Mouse (Mus musculus) megakaryocyte-erythroid progenitor cell, adult 5-6 weeks (primary cell): ENCODE results near the gene Dvl2. TPM values are rescaled to one million over a fixed set of nuclear protein-coding genes. Genes with fewer than 3 reads are reported as not detected.
A peak's percentile ranks its signal among the peaks of the same experiment; 100 is the strongest.
"Not testable (repeated sequence)": the region's sequence is repeated elsewhere in the genome, so short reads cannot be mapped to it uniquely, and the experiment has no call there.

Experiments
- ATAC-seq: replicated peaks from 2 replicates; pipeline ENCODE4 v1.8.0; 2016; ENCODE audit warnings: mild to moderate bottlenecking, inconsistent platforms; ENCODE audit not compliant: severe bottlenecking, poor library complexity, low FRiP score, low TSS enrichment
- total RNA-seq, 2 experiments: library from RNA; stranded (forward) in 1 of 2; stranded (reverse) in 1 of 2; fragments of 200-1000, 215-1000 nt in 1 of 2; fragments of >200 nt in 1 of 2; fragmentation: Nextera tagmentation in 1 of 2; gene quantifications; 2 replicates each; pipeline ENCODE4 v1.2.3; 2014 to 2017

Gene Dvl2
- total RNA-seq, 2 experiments from 2014 or later: 20.8 to 30.0 TPM

DNA sequence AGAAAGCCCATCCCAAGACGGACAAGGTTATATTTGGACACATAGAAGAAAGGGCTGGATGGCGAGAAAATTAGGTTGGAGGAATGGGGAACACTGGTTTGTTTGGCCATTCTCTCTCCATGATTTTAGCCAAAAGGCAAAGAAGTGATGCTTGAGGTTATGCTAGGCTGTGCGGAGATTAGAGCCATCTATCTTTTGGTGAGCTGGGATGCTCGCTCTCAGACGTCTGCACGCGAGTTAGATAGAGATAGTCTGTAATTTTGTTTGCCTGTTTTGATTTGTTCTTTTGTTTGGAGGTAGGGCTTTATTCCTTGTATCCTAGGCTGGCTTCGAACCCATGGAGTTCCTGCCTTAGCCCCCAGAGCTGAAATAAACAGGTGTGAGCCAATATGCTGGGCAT, 764 bp downstream of the Dvl2 start:
- no peak for ATAC-seq

DNA sequence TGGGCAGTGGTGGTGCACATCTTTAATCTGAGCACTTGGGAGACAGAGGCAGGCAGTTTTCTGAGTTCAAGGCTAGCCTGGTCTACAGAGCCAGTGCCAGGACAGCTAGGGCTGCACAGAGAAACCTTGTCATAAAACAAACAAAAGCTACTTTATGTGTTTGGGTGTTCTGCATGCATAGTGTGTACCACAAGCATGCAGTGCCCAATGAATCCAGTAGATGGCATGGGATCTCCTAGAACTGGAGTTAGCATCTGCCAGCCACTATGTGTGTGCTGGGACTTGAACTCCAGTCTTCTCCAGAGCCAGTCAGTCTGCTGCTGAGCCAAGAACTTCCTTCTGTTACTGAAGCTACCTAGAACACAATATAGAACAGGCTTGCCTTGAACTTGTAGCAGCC, 1.5 kb downstream of the Dvl2 start:
- peak; percentile 35; the same call in 1 of the 2 replicates for ATAC-seq

DNA sequence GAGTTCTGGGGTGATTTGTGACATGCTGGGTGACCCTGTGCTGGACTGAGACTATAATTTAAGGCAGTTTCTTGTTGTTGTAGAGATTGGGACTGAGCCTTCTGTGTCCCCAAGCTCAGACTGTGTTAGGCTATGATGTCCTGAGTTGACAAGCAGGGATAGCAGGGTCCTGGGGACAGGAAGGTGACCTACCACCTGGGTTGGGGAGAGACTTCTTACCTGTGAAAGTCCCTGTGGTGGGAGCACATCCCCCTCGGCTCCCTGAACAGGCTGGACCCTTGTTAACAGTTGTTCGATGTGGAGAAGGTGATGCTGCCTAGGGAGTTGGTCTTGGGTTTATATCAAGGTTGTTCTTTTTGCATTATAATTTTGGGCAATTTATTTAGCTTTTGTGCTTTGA, 2.1 kb downstream of the Dvl2 start:
- ATAC-seq: no peak

DNA sequence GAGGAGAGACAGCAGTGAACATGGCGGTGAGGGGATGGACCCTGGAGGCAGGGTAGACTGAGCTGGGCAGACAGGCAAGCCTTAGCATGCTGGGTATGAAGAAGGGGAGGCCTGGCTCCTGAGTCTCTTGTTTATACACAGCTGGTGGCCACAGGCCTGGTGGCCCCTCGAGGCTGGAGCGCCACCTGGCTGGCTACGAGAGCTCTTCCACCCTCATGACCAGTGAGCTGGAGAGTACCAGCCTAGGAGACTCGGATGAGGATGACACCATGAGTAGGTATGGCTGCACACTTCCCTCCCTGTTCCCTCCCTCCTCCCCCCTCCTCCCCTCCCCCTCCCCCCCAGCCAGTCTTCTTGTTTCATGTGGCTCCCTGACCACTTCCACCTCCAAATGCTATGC, 5.1 kb downstream of the Dvl2 start:
- ATAC-seq: peak; percentile 53; the same call in 1 of the 2 replicates

DNA sequence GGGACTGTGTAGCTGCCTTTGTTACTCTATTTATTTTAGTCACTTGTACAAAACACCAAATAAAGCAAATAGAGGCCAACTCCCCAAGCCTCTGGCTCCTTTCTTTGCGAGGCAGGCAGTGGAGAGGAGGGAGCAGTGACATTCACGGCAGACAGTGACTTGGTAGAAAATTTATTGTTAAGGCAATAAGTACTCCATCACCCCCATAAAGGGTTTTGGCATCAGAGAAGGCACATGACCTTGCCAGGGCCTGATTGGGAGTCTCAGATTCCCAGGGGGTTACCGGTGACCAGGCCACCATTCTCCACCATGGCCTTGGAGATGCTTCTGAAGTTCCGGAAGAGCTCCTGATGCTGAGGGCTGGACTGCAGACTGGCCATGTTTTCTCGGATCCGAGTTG, 9.6 kb downstream of the Dvl2 start:
- no peak for ATAC-seq

DNA sequence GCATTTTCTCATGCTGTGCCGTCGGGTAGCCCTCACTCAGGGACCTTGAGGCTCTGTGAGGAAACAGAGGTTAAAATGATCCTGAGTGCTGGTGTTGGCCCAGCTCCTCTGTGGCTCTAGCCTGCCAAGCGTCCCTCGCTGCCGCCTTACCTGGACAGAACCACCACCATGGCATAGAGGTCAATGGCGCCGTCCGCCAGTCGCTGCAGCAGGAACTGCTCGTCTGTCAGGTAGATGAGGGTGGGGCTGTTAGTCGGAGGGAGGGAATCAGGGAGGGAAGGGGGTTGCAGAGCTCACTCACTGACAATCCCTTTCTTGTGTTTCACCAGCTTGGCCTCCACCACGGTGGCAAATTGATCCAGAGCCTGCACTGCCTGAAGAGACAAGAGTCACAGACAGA, 10.2 kb downstream of the Dvl2 start:
- ATAC-seq: no peak

DNA sequence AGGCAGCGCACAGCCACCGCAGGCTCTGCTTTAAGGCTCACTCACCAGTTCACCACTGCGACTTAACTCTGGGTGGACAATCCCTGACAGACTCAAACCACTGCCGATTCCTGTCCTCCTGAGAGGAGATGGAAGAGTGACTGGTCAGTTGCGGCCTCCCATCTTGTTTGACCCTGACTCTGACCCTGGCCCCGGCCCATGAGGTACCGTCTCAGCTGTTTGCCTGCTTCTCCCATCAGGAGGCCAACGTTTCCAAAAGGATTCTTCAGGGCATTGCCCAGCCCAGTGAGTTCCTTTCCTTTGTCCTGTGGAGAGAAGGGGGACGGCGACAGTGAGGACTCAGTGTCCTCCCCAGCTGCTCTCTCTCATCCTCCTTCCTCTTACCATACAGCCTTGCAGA, 10.6 kb downstream of the Dvl2 start:
- no peak for ATAC-seq

DNA sequence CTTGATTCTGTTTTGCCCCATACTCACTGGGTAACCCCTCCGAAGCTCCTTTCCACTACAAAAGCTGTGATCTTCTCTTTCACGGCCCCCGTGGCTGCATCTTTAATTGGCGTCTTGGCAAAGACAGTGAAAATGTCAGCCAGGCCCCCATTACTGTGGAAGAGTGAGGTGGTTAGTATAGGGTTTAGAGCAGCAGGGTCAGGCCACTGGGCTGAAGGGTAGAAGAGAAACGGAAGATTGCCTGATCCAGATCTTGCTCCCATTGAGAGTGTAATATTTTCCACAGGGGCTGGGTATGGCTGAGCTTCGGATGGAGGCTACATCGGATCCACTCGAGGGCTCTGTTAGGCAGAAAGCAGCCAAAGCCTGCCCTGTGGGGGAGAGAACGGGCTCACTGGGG, 12.5 kb downstream of the Dvl2 start:
- no peak for ATAC-seq

DNA sequence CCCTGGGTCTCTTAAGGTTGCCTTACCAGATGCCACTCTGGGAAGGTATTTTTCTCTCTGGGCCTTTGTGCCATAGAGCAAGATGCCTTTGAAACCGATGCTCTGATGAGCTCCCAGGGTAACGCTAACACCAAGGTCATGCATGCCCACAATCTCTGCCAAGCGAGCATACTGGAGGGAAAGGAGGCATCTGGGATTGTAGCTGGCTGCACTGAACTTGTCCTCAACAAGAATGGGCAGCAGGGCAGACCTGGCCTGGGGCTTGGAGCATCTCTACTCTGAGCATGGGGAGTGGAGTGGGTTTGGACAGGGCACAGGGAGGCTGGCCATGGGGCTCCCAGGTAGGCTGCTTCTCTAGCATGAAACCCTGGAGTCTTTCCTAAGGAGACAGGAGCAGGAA, 13.0 kb downstream of the Dvl2 start:
- ATAC-seq: no peak

DNA sequence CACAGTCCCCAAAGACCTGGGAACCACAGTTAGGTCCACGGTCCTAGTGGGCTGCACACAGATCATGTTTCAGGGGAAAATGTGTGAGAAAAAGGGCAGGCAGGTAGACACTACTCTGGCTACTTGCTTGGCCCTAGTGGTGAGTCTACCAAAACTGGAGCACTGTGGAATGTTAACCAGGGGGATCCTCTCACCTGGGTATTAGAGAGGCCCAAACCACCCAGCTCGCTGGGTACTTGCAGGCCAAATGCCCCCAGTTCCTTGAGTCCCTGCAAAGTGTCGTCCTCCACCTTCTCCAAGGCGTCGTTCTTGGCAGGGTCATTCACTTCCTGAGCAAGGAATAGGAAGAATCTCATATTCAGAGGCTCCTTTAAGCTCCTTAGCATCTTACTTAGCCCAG, 13.7 kb downstream of the Dvl2 start:
- no peak for ATAC-seq

DNA sequence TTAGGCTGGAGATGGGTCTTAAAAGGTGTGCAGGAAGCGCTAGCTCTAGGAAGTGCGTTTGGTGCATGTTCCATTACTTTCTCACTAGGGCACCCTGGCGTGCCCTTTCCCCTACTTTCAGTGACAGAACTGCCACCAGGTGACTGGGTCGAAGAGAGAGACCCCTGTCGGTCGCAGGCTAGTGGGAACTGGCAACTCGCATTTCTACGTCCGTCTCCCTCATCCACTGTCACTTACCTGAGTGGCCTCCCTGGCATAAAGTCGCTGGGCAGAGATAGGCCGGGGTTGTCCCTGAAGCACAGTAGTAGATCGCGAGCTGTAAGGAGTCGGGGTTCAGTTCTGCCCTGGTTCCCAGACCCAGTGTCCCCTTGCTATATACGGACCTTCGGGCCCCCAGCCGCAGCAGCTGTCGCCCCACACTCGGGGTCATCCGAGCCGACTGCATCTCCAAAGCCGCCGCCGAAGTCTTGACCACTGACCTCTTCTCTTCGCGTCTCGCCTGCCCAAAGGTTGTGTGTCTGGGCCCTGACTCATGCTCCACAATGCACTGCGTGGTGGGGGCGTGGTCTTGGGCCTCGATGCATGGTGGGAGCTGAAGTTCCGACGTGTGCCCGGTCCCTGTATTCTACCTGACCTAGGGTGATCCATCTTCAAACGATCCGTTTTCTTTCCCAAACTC, 14.6 kb downstream of the Dvl2 start, which contains the start of gene Acadvl:
Gene Acadvl (minus strand): TSS at position 532 of the 679 bp plus-strand sequence.
- peak; percentile 88 for ATAC-seq

DNA sequence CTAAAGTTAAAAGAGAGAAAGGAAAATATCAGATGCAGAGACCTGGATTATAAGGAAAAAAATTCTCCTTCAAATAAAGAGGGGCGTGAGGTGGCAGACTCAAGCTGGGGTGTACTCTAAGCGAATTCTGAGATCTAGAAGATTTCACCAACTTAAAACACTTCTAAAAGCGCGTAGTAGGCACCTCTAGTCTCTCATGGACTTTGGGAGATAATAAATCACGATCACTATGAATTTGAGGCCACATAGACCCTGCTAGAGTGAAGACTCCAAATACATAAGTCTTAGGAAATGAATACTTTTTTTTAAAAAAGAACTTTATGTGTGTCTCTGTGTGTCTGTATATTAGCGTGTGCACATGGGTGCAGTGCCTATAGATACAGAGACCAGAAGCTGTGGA, 15.3 kb downstream of the Dvl2 start:
- no peak for ATAC-seq

DNA sequence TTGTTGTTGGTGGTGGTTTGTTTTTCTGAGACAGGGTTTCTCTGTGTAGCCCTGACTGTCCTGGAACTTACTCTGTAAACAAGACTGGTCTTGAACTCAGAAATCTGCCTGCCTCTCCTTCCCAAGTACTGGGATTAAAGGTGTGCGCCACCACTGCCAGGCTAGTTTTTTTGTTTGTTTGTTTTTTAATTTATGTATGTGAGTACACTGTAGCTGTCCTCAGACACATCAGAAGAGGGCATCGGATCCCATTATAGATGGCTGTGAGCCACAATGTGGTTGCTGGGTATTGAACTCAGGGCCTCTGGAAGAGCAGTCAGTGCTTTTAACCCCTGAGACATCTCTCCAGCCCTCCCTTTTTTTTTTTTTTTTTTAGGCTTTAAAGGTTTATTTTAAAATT, 15.8 kb downstream of the Dvl2 start:
- ATAC-seq: not testable (repeated sequence)

DNA sequence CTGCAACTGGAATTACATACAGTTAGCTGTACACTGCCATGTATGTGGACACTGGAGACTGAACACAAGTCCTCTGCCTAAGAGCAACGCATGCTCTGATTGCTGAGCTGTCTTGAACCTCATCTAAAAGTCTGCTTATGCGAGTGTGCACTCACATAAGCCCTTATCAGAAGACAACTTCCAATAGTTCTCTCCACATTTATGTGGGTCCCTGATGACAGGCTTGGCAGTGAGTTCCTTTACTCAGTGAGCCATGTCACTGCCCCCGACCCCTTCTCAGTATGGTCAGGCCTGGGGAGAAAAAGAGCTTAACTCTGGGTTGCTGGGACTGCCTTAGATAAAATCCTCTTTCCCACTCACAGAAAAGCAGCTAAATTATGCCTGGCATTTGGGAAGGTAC, 16.3 kb downstream of the Dvl2 start, which contains the start of gene Dlg4:
Gene Dlg4 (plus strand): TSS at position 274 of the 400 bp plus-strand sequence.
- ATAC-seq: no peak

DNA sequence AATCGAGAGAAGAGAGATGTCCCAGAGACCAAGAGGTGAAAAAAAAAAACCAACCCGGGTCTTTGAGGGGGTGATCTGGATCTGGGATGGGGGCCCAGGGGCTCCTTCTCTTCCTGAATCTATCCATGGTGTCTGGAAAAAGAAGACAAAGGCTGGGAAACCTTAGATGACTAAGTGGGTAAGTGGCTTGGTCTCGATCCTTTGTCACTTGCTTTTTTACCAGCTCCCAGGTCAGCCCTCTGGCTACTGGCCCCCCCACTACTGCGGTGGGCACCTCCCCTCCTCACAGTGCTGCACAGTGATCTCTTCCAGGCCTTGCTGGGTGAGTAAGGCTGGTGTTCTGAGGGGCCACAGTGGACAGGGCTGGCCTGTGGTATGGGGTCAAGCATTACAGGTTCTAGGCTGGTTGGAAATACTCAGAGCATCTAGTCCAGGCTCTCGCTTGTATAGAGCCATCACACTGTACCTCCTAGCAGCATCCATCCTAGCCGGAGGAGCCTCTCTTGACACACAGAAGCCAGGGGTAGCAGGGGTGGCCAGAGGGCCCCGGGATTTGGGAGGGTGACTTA, 16.9 kb downstream of the Dvl2 start:
- ATAC-seq: no peak

DNA sequence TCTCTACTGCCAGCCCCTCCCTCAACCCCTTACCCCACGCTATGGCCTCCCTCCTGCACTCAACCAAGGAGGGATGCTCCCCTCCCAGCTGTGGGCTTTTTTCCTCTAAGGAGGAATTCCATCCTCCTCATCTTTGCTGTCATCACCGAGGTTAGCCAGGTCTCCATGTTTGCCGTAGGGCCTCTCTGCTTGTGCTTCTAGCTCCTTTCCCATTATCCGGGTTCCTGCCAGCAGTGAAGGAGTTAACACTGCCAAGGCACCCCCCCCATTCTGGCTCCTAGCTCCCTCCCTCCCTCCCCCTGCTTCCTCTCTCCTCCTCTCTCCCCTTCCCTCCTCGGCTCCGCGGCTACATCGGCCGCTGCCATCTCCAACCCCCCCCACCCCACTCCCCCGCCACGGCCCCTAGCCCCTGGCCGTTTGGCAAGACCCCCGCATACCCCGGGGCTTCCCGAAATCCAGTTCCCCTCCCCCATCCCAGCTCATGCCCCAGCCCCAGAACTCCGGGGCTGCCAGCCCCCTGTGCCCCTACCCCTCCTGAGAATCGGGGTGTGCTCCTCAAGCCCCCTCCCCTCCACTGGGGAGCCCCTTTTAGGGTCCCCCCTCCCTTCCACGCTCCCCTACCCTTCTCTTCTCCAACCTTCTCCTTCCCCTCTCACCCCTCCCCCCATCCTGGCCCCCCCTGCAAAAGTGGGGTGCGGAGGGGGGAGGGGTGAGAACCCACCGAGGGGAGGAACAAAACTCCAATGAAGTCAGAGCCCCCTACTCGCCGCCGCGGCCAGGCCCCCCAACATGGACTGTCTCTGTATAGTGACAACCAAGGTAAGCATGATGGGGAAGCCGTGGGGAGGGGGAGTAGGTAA, 18.0 kb downstream of the Dvl2 start:
- no peak for ATAC-seq

DNA sequence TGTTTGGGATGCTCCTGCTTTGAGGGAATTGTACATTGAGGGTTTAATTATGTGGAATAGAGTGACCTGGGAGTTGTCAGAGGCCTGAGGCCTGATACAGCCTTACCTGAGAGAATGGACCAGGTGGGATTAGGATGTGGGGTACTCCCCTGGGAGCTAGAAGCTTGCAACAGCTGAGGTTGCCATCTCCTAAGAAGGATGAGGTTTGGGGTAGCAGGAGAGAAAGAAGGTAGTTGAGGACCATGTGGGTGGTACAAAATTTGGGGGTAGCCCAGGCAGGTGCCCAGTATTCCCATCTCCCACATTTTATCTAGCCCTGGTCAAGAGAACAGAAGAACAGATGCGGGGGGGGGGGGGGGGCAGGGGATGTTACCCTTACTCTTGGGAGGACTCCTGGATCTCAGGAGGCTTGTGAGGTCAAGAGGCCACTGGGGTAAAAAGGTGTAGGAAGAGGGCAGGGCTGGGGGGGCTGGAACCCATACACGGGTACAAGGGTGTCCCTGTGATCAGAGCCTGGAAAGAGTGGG, 19.2 kb downstream of the Dvl2 start:
- ATAC-seq: no peak

DNA sequence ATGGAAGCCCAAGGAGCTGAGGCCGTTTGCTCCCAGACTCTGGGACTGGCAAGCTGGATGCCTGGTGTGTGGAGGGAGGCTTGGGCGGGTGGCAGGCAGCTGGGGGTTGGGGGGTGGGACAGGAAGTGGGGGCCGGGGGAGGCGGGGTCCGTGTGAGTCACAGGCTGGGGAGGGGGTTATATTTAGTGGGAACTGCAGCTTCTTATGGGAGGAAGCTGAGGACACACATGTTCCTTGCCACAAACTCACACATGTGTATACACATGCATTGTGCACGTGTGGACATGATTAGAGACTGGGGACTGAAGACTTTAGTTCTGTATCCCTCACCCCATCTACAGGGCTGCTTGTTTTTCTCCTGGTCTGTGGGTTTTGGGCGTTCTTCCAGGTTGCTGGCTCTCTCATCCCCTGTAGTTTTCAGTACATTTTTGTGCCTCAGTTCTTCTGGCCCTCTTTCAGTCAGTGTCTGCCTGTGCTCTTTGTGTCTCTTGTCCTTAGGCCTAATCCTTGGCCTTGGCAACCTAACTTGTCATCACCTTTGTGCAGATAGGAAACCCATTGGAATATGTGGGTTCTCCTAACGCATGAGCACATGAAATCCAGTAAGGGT, 19.7 kb downstream of the Dvl2 start:
- no peak for ATAC-seq

DNA sequence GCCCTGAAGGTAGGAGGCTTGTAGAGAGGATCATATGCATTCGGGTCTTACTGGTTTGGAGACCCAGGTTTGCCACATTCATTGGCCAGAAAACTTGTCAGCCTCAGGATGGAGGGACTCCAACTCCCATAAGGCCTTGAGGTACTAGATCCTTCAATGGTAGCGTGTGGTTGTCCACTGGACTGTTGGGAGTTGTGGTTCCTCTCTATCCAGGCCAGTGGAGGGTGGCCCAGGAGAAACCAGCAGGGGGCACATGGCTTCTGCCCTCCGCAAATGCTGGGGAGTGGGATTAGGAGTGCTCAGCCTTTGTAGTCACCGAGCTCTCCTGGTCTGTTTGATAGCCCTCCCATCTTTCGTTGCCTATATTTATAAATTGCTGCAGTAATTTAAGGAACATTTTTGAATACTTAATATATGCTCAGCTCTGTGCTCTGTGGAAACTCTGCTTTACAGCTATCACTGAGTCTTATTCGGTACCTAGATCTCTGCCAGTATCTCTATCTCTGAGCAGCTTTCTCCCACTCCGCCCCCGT, 20.4 kb downstream of the Dvl2 start:
- peak; percentile 66 for ATAC-seq
